Mouse (Mus musculus): Measurements from ENCODE around the gene Ngb. TPM values are rescaled to one million over a fixed set of nuclear protein-coding genes. Genes with fewer than 3 reads are reported as not detected.

Ngb gene
- polyA plus RNA-seq (2021; fragmentation: Nextera tagmentation) = 16.0 and 16.6 TPM in 2 replicates
- long read RNA-seq, experiment 1, transcript Ngb-201 (4 exons, 1,616 nt) = major isoform, 24 of 29 reads
- long read RNA-seq, experiment 1, partial matches to known transcripts = 0 of 29 reads
- long read RNA-seq, experiment 1, other reads (novel, unspliced or antisense) = 1 of 29 reads
- long read RNA-seq, experiment 2, transcript Ngb-201 (4 exons, 1,616 nt) = major isoform, 61 of 68 reads
- long read RNA-seq, experiment 2, transcript Ngb-203 (4 exons, 1,611 nt) = minor isoform, 6 of 68 reads
- long read RNA-seq, experiment 2, partial matches to known transcripts = 0 of 68 reads
- long read RNA-seq, experiment 2, other reads (novel, unspliced or antisense) = 1 of 68 reads

GRCm38 (mm10) chr12:87102165-87102631 lies at the start of gene Ngb:
Gene Ngb (minus strand): TSS chr12:87102539.

DNA sequence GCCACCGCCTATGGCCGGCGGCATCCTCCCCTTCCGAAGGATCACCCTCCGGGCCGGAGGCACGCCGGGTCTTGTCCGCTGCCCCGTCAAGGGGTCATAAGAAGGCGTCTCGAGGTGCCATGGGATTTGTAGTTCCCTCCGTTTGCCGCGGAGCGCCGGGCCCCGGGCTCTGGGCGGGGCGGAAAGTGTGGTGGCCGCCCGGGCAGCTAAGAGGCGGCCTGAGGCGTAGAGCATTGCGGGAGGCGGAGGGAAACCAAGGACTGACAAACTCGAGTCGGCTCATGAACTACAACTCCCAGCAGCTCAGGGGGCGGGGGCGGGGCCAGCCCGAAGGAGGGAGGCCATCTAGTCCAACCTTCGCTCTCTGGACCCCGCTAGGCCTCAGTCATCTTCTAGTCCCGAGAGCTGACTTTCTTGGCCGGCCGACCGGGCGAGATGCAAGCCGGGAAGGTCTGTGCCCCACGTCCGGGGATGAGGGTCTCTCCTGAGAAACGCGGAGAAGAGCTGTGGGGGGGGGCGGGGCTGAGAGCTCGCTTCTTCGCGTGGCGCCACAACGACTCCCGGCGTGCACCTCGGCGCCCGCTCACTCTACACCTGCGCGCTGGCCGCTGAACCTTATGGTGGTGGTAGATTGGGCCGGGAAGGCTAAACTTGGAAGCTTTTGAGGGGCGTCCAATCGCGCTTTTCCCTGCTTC lies 45.2 kb upstream of the Ngb start, which contains the start of gene Pomt2:
Pomt2 (minus strand) TSS at position 574 of the 695 bp plus-strand sequence.

DNA sequence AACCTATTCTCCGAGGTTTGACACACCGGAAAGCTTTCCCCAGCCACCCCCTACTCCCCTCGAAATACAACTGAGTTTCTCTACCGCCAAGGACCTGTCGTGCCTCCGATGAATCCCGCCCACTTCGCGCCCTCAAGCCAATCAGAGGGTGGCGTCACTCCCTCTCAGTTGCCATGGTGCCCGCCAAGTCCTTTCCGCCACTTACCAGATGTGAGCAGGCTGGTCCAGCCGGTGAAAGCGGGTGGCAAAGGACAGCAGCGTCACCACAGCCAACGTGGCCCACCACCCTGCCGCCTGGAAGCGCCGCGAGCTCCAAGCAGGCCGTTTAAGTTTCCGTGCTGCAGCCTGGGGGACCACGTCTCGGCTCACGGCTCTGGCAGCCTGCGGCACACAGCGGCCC lies 44.6 kb upstream of the Ngb start, which contains the start of gene Gstz1:
Gstz1 (plus strand) TSS at position 200 of the 400 bp plus-strand sequence.

Other genes starting within 250 kb of the Ngb start
- gene Irf2bpl, start 217.7 kb downstream of the Ngb start, polyA plus RNA-seq (2021; fragmentation: Nextera tagmentation) = 17.7 and 19.3 TPM in 2 replicates
- 27.9 and 31.9 TPM in 2 replicates for gene Cipc, start 155.5 kb downstream of the Ngb start, polyA plus RNA-seq (2021; fragmentation: Nextera tagmentation)
- gene Zdhhc22, start 112.1 kb downstream of the Ngb start, polyA plus RNA-seq (2021; fragmentation: Nextera tagmentation) = 12.3 and 18.1 TPM in 2 replicates
- gene Tmem63c, start 81.2 kb downstream of the Ngb start, polyA plus RNA-seq (2021; fragmentation: Nextera tagmentation) = 12.6 and 13.4 TPM in 2 replicates
- gene Gstz1, start 44.6 kb upstream of the Ngb start, polyA plus RNA-seq (2021; fragmentation: Nextera tagmentation) = 36.9 and 38.4 TPM in 2 replicates
- gene Pomt2, start 45.4 kb upstream of the Ngb start, polyA plus RNA-seq (2021; fragmentation: Nextera tagmentation) = 6.5 and 7.1 TPM in 2 replicates
- gene Samd15, start 97.2 kb upstream of the Ngb start, polyA plus RNA-seq (2021; fragmentation: Nextera tagmentation) = 2.0 and 2.9 TPM in 2 replicates
- gene Tmed8, start 97.9 kb upstream of the Ngb start, polyA plus RNA-seq (2021; fragmentation: Nextera tagmentation) = 5.1 and 5.6 TPM in 2 replicates
- gene Noxred1, start 136.2 kb upstream of the Ngb start, polyA plus RNA-seq (2021; fragmentation: Nextera tagmentation) = 0.18 and 0.21 TPM in 2 replicates
- 26.2 and 29.3 TPM in 2 replicates for gene Vipas39, start 163.7 kb upstream of the Ngb start, polyA plus RNA-seq (2021; fragmentation: Nextera tagmentation)
- 131 and 142 TPM in 2 replicates for gene Ahsa1, start 163.9 kb upstream of the Ngb start, polyA plus RNA-seq (2021; fragmentation: Nextera tagmentation)
- 0.18 and 0.25 TPM in 2 replicates for gene Ism2, start 197.2 kb upstream of the Ngb start, polyA plus RNA-seq (2021; fragmentation: Nextera tagmentation)